Mouse (Mus musculus): Measurements from ENCODE around the gene Zswim8. TPM values are rescaled to one million over a fixed set of nuclear protein-coding genes. Genes with fewer than 3 reads are reported as not detected.

The Zswim8 gene
- 41.1 and 41.2 TPM in 2 replicates for total RNA-seq (2014; fragmentation: Nextera tagmentation)
- total RNA-seq (2017) = 16.7 and 19.1 TPM in 2 replicates
- 31.5 and 35.7 TPM in 2 replicates for polyA plus RNA-seq (2012)

DNA sequence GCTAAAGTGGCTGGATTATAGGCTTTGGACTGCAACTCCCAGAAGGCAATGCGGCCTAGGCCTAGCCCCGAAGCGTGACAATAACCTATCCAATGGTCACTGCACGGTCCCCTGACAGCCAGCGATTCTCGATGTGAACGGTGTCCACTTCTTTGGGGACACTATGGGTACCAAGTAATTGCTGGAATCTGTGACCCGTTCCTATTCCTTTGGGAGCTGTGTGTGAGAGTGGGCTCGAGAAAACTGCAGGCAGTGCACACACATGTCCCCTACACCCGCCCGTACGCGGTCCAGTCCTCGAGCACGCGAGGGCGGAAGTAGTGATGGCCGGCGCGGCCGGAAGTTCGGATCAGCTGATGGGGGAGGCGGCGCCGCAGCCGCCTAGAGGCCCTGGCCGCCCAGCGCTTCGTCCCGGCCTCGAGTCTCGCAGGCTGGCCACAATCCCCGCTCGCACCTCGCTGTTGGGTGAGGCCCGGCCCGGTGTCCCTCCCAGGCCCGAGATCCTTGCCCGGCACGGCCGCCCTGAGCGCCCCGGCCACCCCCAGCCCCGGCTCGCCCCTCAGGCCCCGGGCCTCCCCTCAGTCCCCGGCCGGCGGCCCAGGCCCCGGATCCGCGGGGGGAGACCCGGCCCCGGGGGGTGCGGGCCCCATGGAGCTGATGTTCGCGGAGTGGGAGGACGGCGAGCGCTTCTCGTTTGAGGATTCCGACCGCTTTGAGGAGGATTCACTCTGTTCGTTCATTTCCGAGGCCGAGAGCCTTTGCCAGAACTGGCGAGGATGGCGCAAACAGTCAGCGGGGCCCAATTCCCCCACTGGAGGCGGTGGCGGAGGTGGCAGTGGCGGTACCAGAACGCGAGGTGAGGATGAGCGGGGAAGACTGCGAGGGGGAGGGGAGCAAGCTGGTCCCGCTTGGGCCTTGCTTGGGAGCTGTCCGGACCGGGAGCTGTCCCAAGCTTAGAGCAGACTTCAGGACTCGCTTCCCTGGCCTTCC lies at the start of gene Zswim8:
Gene Zswim8 (plus strand): TSS at position 352 of the 990 bp plus-strand sequence.
- peaks cover 44% of the 10 kb centered on the region for H3K4me1 ChIP-seq (ENCODE audit: insufficient read depth, low read depth, low read length)
- ATAC-seq (ENCODE audit: extremely low read depth, insufficient number of reproducible peaks, low FRiP score, poor library complexity, severe bottlenecking) = peak; percentile 69

DNA sequence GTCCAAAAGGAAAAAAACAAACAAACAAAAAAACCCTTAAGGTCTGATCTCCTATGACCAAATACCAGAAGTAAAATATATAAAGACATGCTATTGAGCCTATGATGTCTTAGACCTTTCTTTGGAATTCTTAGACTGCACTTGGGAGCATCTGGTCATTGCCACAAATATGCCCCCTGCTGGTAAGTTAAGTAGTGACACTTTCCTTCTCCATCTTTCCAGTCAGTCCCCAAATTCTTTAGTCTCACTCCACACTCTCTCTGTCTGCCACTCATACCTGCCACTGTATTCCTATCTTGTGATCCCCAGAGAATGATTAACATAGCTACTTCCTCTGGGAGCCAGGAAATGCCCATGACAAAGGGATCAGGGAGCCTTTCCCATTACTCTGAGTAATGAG lies 49.0 kb upstream of the Zswim8 start:
- DNase-seq (ENCODE audit: low spot score) (no peak), ATAC-seq (ENCODE audit: extremely low read depth, insufficient number of reproducible peaks, low FRiP score, poor library complexity, severe bottlenecking) (no peak)
- Histone ChIP-seq H3K36me3 (replicated peaks) (no peaks in the 10 kb centered on the region), H3K27me3 (ENCODE audit: insufficient read depth, low read length) (peaks cover 34% of the 10 kb centered on the region), H3K9me3 (replicated peaks) (no peaks in the 10 kb centered on the region), H3K4me1 (ENCODE audit: insufficient read depth, low read depth, low read length) (peaks cover 18% of the 10 kb centered on the region), H3K4me3 (ENCODE audit: low read depth, low read length) (no peak overlapping the region)
- TF ChIP-seq GATA2 (IDR thresholded peaks at IDR 0.05; ENCODE audit: borderline replicate concordance, low read depth, low read length) (no peak), TAL1 (conservative IDR thresholded peaks at IDR 0.05; ENCODE audit: low read depth, low read length) (no peak), POLR2AphosphoS5 (IDR thresholded peaks at IDR 0.05; ENCODE audit: insufficient replicate concordance, low read depth, low read length) (no peak), CTCF (IDR thresholded peaks at IDR 0.05; ENCODE audit: low read depth, low read length) (peak; percentile 26; the same call in 1 of the 2 replicates)

More for the DNA sequence above, at the start of gene Zswim8:
- Histone ChIP-seq H3K36me3 (replicated peaks) (peaks cover 51% of the 10 kb centered on the region), H3K4me3 (ENCODE audit: low read depth, low read length) (peak within 1 kb of the TSS; percentile 82), H3K27me3 (ENCODE audit: insufficient read depth, low read length) (no peaks in the 10 kb centered on the region), H3K9me3 (replicated peaks) (no peaks in the 10 kb centered on the region)
- peak; percentile 88 for DNase-seq (ENCODE audit: low spot score)
- TF ChIP-seq POLR2AphosphoS5 (IDR thresholded peaks at IDR 0.05; ENCODE audit: insufficient replicate concordance, low read depth, low read length) (0 out of 2 replicates have a peak, but pooled peaks have one; percentile 44), GATA2 (IDR thresholded peaks at IDR 0.05; ENCODE audit: borderline replicate concordance, low read depth, low read length) (no peak)

DNA sequence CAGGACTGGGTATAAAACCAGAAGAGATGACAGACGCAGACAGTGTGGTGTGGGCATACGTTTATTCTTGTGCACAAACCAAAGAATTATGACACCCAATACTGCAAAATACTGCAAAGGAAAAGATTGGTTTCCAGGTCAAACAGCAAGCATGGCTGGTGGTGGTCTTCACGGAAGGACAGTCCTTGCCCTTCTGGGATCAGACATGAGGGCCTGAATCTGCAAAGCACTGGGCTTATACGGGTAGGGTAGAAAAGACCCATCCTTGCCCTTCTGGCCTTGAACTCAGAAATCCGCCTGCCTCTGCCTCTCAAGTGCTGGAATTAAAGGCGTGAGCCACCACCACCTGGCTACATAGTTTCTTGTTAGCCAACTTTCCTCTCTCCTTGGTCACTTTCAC lies 48.5 kb upstream of the Zswim8 start:
- peaks cover 40% of the 10 kb centered on the region for H3K27me3 ChIP-seq (ENCODE audit: insufficient read depth, low read length)
- H3K4me3 ChIP-seq (ENCODE audit: low read depth, low read length) = no peak overlapping the region
- ATAC-seq (ENCODE audit: extremely low read depth, insufficient number of reproducible peaks, low FRiP score, poor library complexity, severe bottlenecking) (no peak), DNase-seq (ENCODE audit: low spot score) (no peak)
- TF ChIP-seq POLR2AphosphoS5 (IDR thresholded peaks at IDR 0.05; ENCODE audit: insufficient replicate concordance, low read depth, low read length) (no peak), CTCF (IDR thresholded peaks at IDR 0.05; ENCODE audit: low read depth, low read length) (no peak; the same call in 1 of the 2 replicates), TAL1 (conservative IDR thresholded peaks at IDR 0.05; ENCODE audit: low read depth, low read length) (no peak), GATA1 (IDR thresholded peaks at IDR 0.05; ENCODE audit: borderline replicate concordance, low read length) (no peak), GATA2 (IDR thresholded peaks at IDR 0.05; ENCODE audit: borderline replicate concordance, low read depth, low read length) (no peak)
- peaks cover 18% of the 10 kb centered on the region for H3K4me1 ChIP-seq (ENCODE audit: insufficient read depth, low read depth, low read length)
- no peaks in the 10 kb centered on the region for H3K9me3 ChIP-seq (replicated peaks)
- H3K36me3 ChIP-seq (replicated peaks) = no peaks in the 10 kb centered on the region

DNA sequence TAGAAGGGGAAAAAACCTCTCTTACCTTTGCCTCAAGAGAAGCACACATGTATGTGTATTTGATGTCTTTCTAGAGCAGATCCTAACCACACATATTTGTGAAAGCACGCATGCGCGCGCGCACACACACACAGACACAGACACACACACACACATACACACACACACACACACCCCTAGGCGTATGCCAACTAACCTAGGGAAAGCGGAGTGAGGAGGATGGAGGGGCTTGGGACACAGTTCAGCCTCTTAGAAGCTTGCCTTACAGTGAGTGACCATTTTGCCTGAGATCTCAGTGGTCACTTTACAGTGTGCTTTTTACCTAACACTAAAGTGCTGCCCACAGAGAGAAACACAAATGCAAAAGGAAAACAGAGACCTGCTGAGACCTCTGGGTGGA lies 47.7 kb upstream of the Zswim8 start:
- DNase-seq (ENCODE audit: low spot score) (no peak), ATAC-seq (ENCODE audit: extremely low read depth, insufficient number of reproducible peaks, low FRiP score, poor library complexity, severe bottlenecking) (no peak)
- TF ChIP-seq TAL1 (conservative IDR thresholded peaks at IDR 0.05; ENCODE audit: low read depth, low read length) (no peak), CTCF (IDR thresholded peaks at IDR 0.05; ENCODE audit: low read depth, low read length) (no peak), GATA1 (IDR thresholded peaks at IDR 0.05; ENCODE audit: borderline replicate concordance, low read length) (no peak), POLR2AphosphoS5 (IDR thresholded peaks at IDR 0.05; ENCODE audit: insufficient replicate concordance, low read depth, low read length) (no peak), GATA2 (IDR thresholded peaks at IDR 0.05; ENCODE audit: borderline replicate concordance, low read depth, low read length) (no peak)
- Histone ChIP-seq H3K36me3 (replicated peaks) (no peaks in the 10 kb centered on the region), H3K27me3 (ENCODE audit: insufficient read depth, low read length) (peaks cover 48% of the 10 kb centered on the region), H3K9me3 (replicated peaks) (no peaks in the 10 kb centered on the region), H3K4me3 (ENCODE audit: low read depth, low read length) (no peak overlapping the region), H3K4me1 (ENCODE audit: insufficient read depth, low read depth, low read length) (peaks cover 22% of the 10 kb centered on the region)

DNA sequence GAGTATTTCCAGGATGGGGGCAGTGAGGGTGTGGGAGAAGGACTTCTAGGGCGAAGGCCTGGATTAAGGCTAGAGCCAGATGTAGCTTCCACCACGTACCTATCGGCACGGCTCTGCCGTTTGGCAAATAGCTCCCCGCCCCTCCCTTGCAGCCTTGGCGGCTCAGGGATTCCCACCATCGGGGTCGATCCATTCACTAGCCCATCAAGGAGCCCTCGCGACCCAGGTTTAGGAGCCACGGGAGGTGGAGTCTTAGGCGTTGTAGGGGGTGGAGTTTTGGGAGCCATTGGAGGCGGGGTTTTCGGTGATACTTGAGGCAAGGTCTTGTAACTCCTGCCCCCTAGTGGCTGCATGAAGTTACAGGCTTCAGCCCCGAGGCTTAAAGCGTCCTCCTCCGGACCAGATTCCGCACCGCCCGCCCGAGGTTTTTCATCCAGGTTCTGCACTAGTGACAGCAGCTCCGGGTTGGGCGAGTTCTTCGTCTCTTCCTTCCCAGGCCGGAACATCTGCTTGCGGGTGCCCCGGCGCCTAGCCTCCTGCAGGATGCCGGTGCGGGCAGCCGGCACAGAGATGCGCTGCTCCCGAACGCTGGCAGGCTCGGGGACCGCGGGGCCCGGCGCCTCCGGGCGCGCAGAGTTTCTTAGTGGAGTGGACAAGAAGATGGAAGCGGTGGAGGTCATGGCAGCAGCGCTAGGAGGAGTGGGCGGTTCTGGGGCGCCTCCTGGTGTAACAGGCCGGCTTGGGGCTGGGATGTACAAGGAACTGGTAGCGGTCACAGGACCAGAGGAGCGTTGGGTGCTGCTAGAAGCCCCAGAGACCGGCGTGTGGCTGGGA lies 46.3 kb upstream of the Zswim8 start:
- H3K4me1 ChIP-seq (ENCODE audit: insufficient read depth, low read depth, low read length) = peaks cover 20% of the 10 kb centered on the region
- DNase-seq (ENCODE audit: low spot score) = peak; percentile 84
- TF ChIP-seq POLR2AphosphoS5 (IDR thresholded peaks at IDR 0.05; ENCODE audit: insufficient replicate concordance, low read depth, low read length) = no peak
- peak; percentile 57 for TF ChIP-seq CTCF (IDR thresholded peaks at IDR 0.05; ENCODE audit: low read depth, low read length)

More for the DNA sequence above, 46.3 kb upstream of the Zswim8 start:
- H3K27me3 ChIP-seq (ENCODE audit: insufficient read depth, low read length) = peaks cover 51% of the 10 kb centered on the region
- no peaks in the 10 kb centered on the region for H3K36me3 ChIP-seq (replicated peaks)
- H3K4me3 ChIP-seq (ENCODE audit: low read depth, low read length) = peak overlapping the region; percentile 71
- peak; percentile 77 for ATAC-seq (ENCODE audit: extremely low read depth, insufficient number of reproducible peaks, low FRiP score, poor library complexity, severe bottlenecking)
- H3K9me3 ChIP-seq (replicated peaks) = no peaks in the 10 kb centered on the region
